Mouse (Mus musculus): ENCODE results near the gene Camta1. TPM values are rescaled to one million over a fixed set of nuclear protein-coding genes. Genes with fewer than 3 reads are reported as not detected.
A peak's percentile ranks its signal among the peaks of the same experiment; 100 is the strongest.

Gene Camta1
- polyA plus RNA-seq, 1 experiment from 2014 or later = 86.8 TPM

DNA sequence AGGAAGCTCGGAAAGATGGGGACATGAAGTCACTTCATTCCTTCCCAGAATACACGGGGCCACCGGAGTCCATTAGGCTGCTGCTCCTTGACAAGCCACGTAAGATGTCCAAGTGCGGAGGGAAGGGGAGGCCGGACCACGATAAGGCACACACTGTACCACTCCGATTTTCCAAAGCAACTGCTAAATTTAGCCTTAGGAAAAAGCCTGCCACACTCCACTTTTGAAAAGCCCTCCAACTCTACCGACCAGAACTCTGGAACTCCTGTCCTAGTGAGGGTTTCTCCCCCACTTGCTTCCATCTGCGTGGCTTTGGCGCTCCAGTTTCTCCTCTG, 764.6 kb downstream of the Camta1 start:
- Histone ChIP-seq H3K27me3 (ENCODE audit: control insufficient read depth, insufficient read depth, low read length) (no peaks in the 10 kb centered on the region), H3K9ac (replicated peaks; ENCODE audit: low read depth, low read length) (no peak overlapping the region), H3K27ac (ENCODE audit: low read length) (peak overlapping the region; percentile 53; the same call in 1 of the 2 replicates), H3K36me3 (ENCODE audit: control insufficient read depth, insufficient read depth, low read length) (no peaks in the 10 kb centered on the region), H3K9me3 (ENCODE audit: control insufficient read depth, low read depth, low read length) (0 out of 2 replicates have a peak, but pooled peaks cover 2% of the 10 kb centered on the region), H3K4me3 (ENCODE audit: low read depth, low read length) (no peak overlapping the region), H3K4me2 (replicated peaks; ENCODE audit: low read depth, low read length) (no peak overlapping the region; the same call in 1 of the 2 replicates), H3K4me1 (ENCODE audit: control insufficient read depth, insufficient read depth, low read length) (no peaks in the 10 kb centered on the region)
- 79% methylated on average over 11 of the region's 11 CpGs for WGBS
- ATAC-seq (ENCODE audit: insufficient number of reproducible peaks, insufficient read depth, low FRiP score, low read depth) = no peak

- H3K4me2 ChIP-seq (replicated peaks; ENCODE audit: low read depth, low read length) = no peak overlapping the region; the same call in 1 of the 2 replicates
- no peaks in the 10 kb centered on the region for H3K27me3 ChIP-seq (ENCODE audit: control insufficient read depth, insufficient read depth, low read length)
- no peak overlapping the region for H3K4me3 ChIP-seq (ENCODE audit: low read depth, low read length)
- 0 out of 2 replicates have a peak, but pooled peaks cover 2% of the 10 kb centered on the region for H3K9me3 ChIP-seq (ENCODE audit: control insufficient read depth, low read depth, low read length)
- no peaks in the 10 kb centered on the region for H3K36me3 ChIP-seq (ENCODE audit: control insufficient read depth, insufficient read depth, low read length)
- no peaks in the 10 kb centered on the region for H3K4me1 ChIP-seq (ENCODE audit: control insufficient read depth, insufficient read depth, low read length)
- H3K9ac ChIP-seq (replicated peaks; ENCODE audit: low read depth, low read length) = no peak overlapping the region
- WGBS = 69% methylated on average over 18 of the region's 18 CpGs
- H3K27ac ChIP-seq (ENCODE audit: low read length) = peak overlapping the region; percentile 53; the same call in 1 of the 2 replicates
- ATAC-seq (ENCODE audit: insufficient number of reproducible peaks, insufficient read depth, low FRiP score, low read depth) = peak; percentile 33; the same call in 1 of the 2 replicates
These were observed 765.2 kb downstream of the Camta1 start for GRCm38 (mm10) chr4:151096334-151097103.

DNA sequence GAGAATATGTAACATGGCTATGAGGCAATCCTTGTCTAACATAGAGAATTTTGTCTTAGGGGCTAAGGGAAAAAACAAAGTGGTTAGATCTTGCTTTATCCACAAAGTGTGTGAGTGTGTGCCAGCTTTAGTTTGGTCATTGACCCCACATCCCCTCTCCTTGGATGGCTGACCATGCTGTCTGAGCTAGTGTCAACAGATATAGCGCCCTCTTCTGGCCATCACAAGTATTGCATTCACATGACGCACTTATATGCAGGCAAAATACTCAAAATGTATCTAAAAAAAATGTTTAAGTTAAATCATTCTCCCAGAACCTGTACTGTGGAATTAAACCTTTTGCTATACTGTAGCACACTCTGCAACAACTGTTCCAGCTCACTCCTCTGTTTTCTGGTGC, 766.5 kb downstream of the Camta1 start:
- Histone ChIP-seq H3K9me3 (ENCODE audit: control insufficient read depth, low read depth, low read length) (no peaks in the 10 kb centered on the region), H3K9ac (replicated peaks; ENCODE audit: low read depth, low read length) (no peak overlapping the region), H3K36me3 (ENCODE audit: control insufficient read depth, insufficient read depth, low read length) (no peaks in the 10 kb centered on the region), H3K27ac (ENCODE audit: low read length) (no peak overlapping the region), H3K4me2 (replicated peaks; ENCODE audit: low read depth, low read length) (no peak overlapping the region), H3K4me1 (ENCODE audit: control insufficient read depth, insufficient read depth, low read length) (no peaks in the 10 kb centered on the region), H3K4me3 (ENCODE audit: low read depth, low read length) (no peak overlapping the region), H3K27me3 (ENCODE audit: control insufficient read depth, insufficient read depth, low read length) (no peaks in the 10 kb centered on the region)
- 42% methylated on average over 2 of the region's 2 CpGs for WGBS
- ATAC-seq (ENCODE audit: insufficient number of reproducible peaks, insufficient read depth, low FRiP score, low read depth) = no peak

DNA sequence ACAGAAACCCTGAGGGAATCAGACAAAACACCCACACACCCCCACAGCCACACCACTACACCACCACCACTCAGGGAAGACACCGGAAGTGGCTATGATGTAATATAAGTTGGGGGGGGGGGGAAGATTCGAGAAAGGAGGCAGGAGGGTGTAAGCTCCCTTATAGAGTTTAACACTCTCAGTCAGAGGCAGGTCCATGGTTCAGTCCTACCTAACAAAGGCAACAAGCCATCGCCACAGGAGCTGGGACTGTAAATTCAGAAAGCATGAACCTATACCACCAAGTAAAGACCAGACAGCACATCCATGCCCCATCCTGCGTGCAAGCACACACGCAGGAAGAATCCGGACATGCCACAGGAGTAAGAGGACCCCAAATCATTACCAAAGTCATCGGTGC, 772.4 kb downstream of the Camta1 start, which contains the start of gene Gm13090:
Gm13090 (plus strand) TSS at position 301 of the 400 bp plus-strand sequence.
- H3K27ac ChIP-seq (ENCODE audit: low read length) = no peak within 1 kb of the TSS
- no peak for ATAC-seq (ENCODE audit: insufficient number of reproducible peaks, insufficient read depth, low FRiP score, low read depth)
- no peaks in the 10 kb centered on the region for H3K27me3 ChIP-seq (ENCODE audit: control insufficient read depth, insufficient read depth, low read length)
- H3K4me3 ChIP-seq (ENCODE audit: low read depth, low read length) = no peak within 1 kb of the TSS
- no peaks in the 10 kb centered on the region for H3K9me3 ChIP-seq (ENCODE audit: control insufficient read depth, low read depth, low read length)
- no peak within 1 kb of the TSS for H3K9ac ChIP-seq (replicated peaks; ENCODE audit: low read depth, low read length)
- no peak within 1 kb of the TSS for H3K4me2 ChIP-seq (replicated peaks; ENCODE audit: low read depth, low read length)
- WGBS = 92% methylated on average over 7 of the region's 7 CpGs
- no peaks in the 10 kb centered on the region for H3K4me1 ChIP-seq (ENCODE audit: control insufficient read depth, insufficient read depth, low read length)
- no peaks in the 10 kb centered on the region for H3K36me3 ChIP-seq (ENCODE audit: control insufficient read depth, insufficient read depth, low read length)

GRCm38 (mm10) chr4:151088819-151089218, 772.9 kb downstream of the Camta1 start:
- Histone ChIP-seq H3K27me3 (ENCODE audit: control insufficient read depth, insufficient read depth, low read length) (no peaks in the 10 kb centered on the region), H3K9ac (replicated peaks; ENCODE audit: low read depth, low read length) (no peak overlapping the region), H3K9me3 (ENCODE audit: control insufficient read depth, low read depth, low read length) (no peaks in the 10 kb centered on the region), H3K36me3 (ENCODE audit: control insufficient read depth, insufficient read depth, low read length) (no peaks in the 10 kb centered on the region), H3K4me2 (replicated peaks; ENCODE audit: low read depth, low read length) (no peak overlapping the region), H3K27ac (ENCODE audit: low read length) (no peak overlapping the region), H3K4me3 (ENCODE audit: low read depth, low read length) (no peak overlapping the region), H3K4me1 (ENCODE audit: control insufficient read depth, insufficient read depth, low read length) (no peaks in the 10 kb centered on the region)
- ATAC-seq (ENCODE audit: insufficient number of reproducible peaks, insufficient read depth, low FRiP score, low read depth) = no peak
- 90% methylated on average over 14 of the region's 14 CpGs for WGBS

- Histone ChIP-seq H3K4me2 (replicated peaks; ENCODE audit: low read depth, low read length) (no peak overlapping the region), H3K9me3 (ENCODE audit: control insufficient read depth, low read depth, low read length) (no peaks in the 10 kb centered on the region), H3K4me3 (ENCODE audit: low read depth, low read length) (no peak overlapping the region), H3K9ac (replicated peaks; ENCODE audit: low read depth, low read length) (no peak overlapping the region), H3K27ac (ENCODE audit: low read length) (no peak overlapping the region), H3K27me3 (ENCODE audit: control insufficient read depth, insufficient read depth, low read length) (no peaks in the 10 kb centered on the region), H3K4me1 (ENCODE audit: control insufficient read depth, insufficient read depth, low read length) (no peaks in the 10 kb centered on the region), H3K36me3 (ENCODE audit: control insufficient read depth, insufficient read depth, low read length) (no peaks in the 10 kb centered on the region; the same call in 1 of the 2 replicates)
- WGBS = 97% methylated on average over 1 of the region's 1 CpGs
- ATAC-seq (ENCODE audit: insufficient number of reproducible peaks, insufficient read depth, low FRiP score, low read depth) = no peak
These were observed 774.3 kb downstream of the Camta1 start for GRCm38 (mm10) chr4:151087358-151087757.

DNA sequence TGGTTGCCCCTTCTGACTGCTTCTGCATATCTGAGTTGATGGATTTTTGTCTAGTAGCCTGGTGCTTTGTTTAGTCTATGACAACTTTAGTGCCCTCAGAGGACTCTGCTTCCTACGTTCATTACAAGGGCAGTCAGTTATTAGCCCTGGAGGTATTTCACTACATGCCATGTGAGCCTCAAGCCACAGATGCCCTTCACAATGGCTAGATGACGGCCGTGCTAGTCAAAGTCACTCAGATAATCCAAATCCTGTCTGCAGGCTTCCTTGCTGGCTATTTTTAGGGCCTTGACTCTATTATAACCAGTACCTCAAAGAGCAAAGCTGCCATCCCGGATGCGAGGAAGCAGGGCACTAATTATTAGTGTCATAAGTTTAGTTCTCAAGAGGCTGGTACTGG, 778.6 kb downstream of the Camta1 start:
- Histone ChIP-seq H3K36me3 (ENCODE audit: control insufficient read depth, insufficient read depth, low read length) (no peaks in the 10 kb centered on the region; the same call in 1 of the 2 replicates), H3K9ac (replicated peaks; ENCODE audit: low read depth, low read length) (no peak overlapping the region), H3K9me3 (ENCODE audit: control insufficient read depth, low read depth, low read length) (no peaks in the 10 kb centered on the region), H3K4me2 (replicated peaks; ENCODE audit: low read depth, low read length) (no peak overlapping the region), H3K27ac (ENCODE audit: low read length) (no peak overlapping the region), H3K27me3 (ENCODE audit: control insufficient read depth, insufficient read depth, low read length) (no peaks in the 10 kb centered on the region), H3K4me1 (ENCODE audit: control insufficient read depth, insufficient read depth, low read length) (no peaks in the 10 kb centered on the region), H3K4me3 (ENCODE audit: low read depth, low read length) (no peak overlapping the region)
- ATAC-seq (ENCODE audit: insufficient number of reproducible peaks, insufficient read depth, low FRiP score, low read depth) = no peak
- WGBS = 77% methylated on average over 5 of the region's 5 CpGs

GRCm38 (mm10) chr4:151081977-151082376, 779.7 kb downstream of the Camta1 start:
- no peak overlapping the region for H3K4me3 ChIP-seq (ENCODE audit: low read depth, low read length)
- no peak for ATAC-seq (ENCODE audit: insufficient number of reproducible peaks, insufficient read depth, low FRiP score, low read depth)
- H3K27ac ChIP-seq (ENCODE audit: low read length) = no peak overlapping the region
- H3K36me3 ChIP-seq (ENCODE audit: control insufficient read depth, insufficient read depth, low read length) = no peaks in the 10 kb centered on the region; the same call in 1 of the 2 replicates
- H3K4me2 ChIP-seq (replicated peaks; ENCODE audit: low read depth, low read length) = no peak overlapping the region
- 94% methylated on average over 13 of the region's 13 CpGs for WGBS
- H3K27me3 ChIP-seq (ENCODE audit: control insufficient read depth, insufficient read depth, low read length) = no peaks in the 10 kb centered on the region
- no peaks in the 10 kb centered on the region for H3K9me3 ChIP-seq (ENCODE audit: control insufficient read depth, low read depth, low read length)
- no peak overlapping the region for H3K9ac ChIP-seq (replicated peaks; ENCODE audit: low read depth, low read length)
- no peaks in the 10 kb centered on the region for H3K4me1 ChIP-seq (ENCODE audit: control insufficient read depth, insufficient read depth, low read length)

All from stomach, embryonic 14.5 days (tissue).